Mouse (Mus musculus) heart, embryonic 16.5 days (tissue): ENCODE data around the gene Nasp. TPM values are rescaled to one million over a fixed set of nuclear protein-coding genes. Genes with fewer than 3 reads are reported as not detected.
"Not testable (repeated sequence)": the region's sequence is repeated elsewhere in the genome, so short reads cannot be mapped to it uniquely, and the experiment has no call there.

ENCODE experiments used
- ATAC-seq: fragments of 200-750 bp; cut with Nextera tagmentation; replicated peaks from 2 replicates; pipeline ENCODE4 v1.8.0; 2017; ENCODE audit warnings: moderate number of reproducible peaks; ENCODE audit not compliant: insufficient read depth, low FRiP score; ENCODE audit errors: extremely low read depth
- H3K27ac ChIP-seq: fragments of 300-500 bp; sonication (generic); 2 replicates; pipeline ENCODE4 v1.5.1; 2014; ENCODE audit warnings: mild to moderate bottlenecking, low read length, control low read depth, moderate library complexity
- H3K27me3 ChIP-seq: fragments of 300-500 bp; sonication (generic); 2 replicates; pipeline ENCODE4 v1.6.1; 2014; ENCODE audit warnings: low read length, mixed read lengths; ENCODE audit not compliant: control insufficient read depth, insufficient read depth
- H3K36me3 ChIP-seq: fragments of 300-500 bp; sonication (generic); 2 replicates; pipeline ENCODE4 v1.6.1; 2014; ENCODE audit not compliant: control insufficient read depth, insufficient read depth
- H3K4me1 ChIP-seq: fragments of 300-500 bp; sonication (generic); 2 replicates; pipeline ENCODE4 v1.6.1; 2014; ENCODE audit warnings: low read length, mixed read lengths; ENCODE audit not compliant: control insufficient read depth, insufficient read depth
- H3K4me2 ChIP-seq: fragments of 300-500 bp; sonication (generic); 2 replicates; pipeline ENCODE4 v1.6.1; 2014; ENCODE audit warnings: low read depth, mild to moderate bottlenecking, control low read depth, low read length
- H3K4me3 ChIP-seq: fragments of 300-500 bp; sonication (generic); 2 replicates; pipeline ENCODE4 v1.5.1; 2014; ENCODE audit warnings: mild to moderate bottlenecking, control low read depth, low read length
- H3K9ac ChIP-seq: fragments of 300-500 bp; sonication (generic); 2 replicates; pipeline ENCODE4 v1.6.1; 2014; ENCODE audit warnings: low read length, control low read depth
- H3K9me3 ChIP-seq: fragments of 300-500 bp; sonication (generic); replicated peaks from 2 replicates; pipeline ENCODE4 v1.6.1; 2016; ENCODE audit warnings: low read length; ENCODE audit not compliant: control insufficient read depth
- WGBS: fragments of 180-500 bp; shearing (Covaris S2); extraction: QIAGEN DNeasy Blood & Tissue Kit; methylation state at CpG from one replicate; pipeline ENCODE4 v1.1.7; 2014; 5-methylcytosine and 5-hydroxymethylcytosine counted together
- polyA plus RNA-seq: library from polyadenylated mRNA; unstranded; fragments of >200 nt; fragmentation: Nextera tagmentation; extraction: Ambion mirVana; gene quantifications from 2 replicates; pipeline ENCODE4 v1.2.1, GENCODE M21; 2015

Gene Nasp
- polyA plus RNA-seq, 1 experiment from 2014 or later, result 77.5 TPM

- not testable (repeated sequence) for H3K27ac ChIP-seq, ATAC-seq, H3K4me2 ChIP-seq, H3K4me1 ChIP-seq, H3K9ac ChIP-seq, H3K4me3 ChIP-seq, H3K9me3 ChIP-seq, H3K27me3 ChIP-seq, H3K36me3 ChIP-seq
- 81% methylated on average over 6 of the region's 6 CpGs for WGBS
These were observed 32.2 kb upstream of the Nasp start for GRCm38 (mm10) chr4:116659916-116660315.

GRCm38 (mm10) chr4:116659474-116659873, 31.7 kb upstream of the Nasp start:
- no peak overlapping the region for H3K27ac ChIP-seq
- no peak for ATAC-seq
- no peaks in the 10 kb centered on the region for H3K36me3 ChIP-seq
- H3K4me1 ChIP-seq, result no peaks in the 10 kb centered on the region
- H3K9me3 ChIP-seq, result no peaks in the 10 kb centered on the region
- no peaks in the 10 kb centered on the region for H3K27me3 ChIP-seq
- H3K4me2 ChIP-seq, result no peak overlapping the region
- WGBS, result 49% methylated on average over 2 of the region's 2 CpGs
- H3K4me3 ChIP-seq, result no peak overlapping the region
- H3K9ac ChIP-seq, result no peak overlapping the region

- no peak overlapping the region for H3K27ac ChIP-seq
- 41% methylated on average over 3 of the region's 3 CpGs for WGBS
- H3K9ac ChIP-seq, result no peak overlapping the region
These were observed 30.2 kb upstream of the Nasp start for GRCm38 (mm10) chr4:116657971-116658370.

DNA sequence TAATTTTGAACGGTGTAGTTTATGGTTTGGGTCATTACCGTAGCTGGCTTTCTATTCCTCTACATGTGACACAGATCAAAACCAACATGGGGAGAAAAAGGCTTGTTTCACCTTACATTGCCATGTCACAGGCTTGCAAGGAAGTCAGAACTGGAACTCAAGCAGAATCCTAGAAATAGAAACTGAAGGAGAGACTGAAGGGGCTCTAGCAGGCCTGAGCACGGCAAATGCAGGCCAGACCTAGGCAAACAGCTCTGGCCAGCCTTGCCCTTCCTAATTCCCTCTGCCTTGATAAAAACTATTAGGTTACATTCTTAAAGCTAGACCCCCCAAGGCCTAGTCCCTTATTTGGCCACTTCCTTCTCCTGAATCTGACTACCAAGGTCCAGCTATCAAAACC, 27.9 kb upstream of the Nasp start:
- H3K27me3 ChIP-seq, result no peaks in the 10 kb centered on the region
- H3K27ac ChIP-seq, result no peak overlapping the region
- H3K4me2 ChIP-seq, result no peak overlapping the region
- no peak for ATAC-seq
- H3K9me3 ChIP-seq, result no peaks in the 10 kb centered on the region
- H3K9ac ChIP-seq, result no peak overlapping the region
- H3K4me3 ChIP-seq, result no peak overlapping the region
- no peaks in the 10 kb centered on the region for H3K36me3 ChIP-seq
- 57% methylated on average over 3 of the region's 3 CpGs for WGBS
- peaks cover 3% of the 10 kb centered on the region for H3K4me1 ChIP-seq

More at GRCm38 (mm10) chr4:116657971-116658370, 30.2 kb upstream of the Nasp start:
- Histone ChIP-seq H3K27me3 (no peaks in the 10 kb centered on the region), H3K36me3 (no peaks in the 10 kb centered on the region), H3K9me3 (no peaks in the 10 kb centered on the region), H3K4me2 (no peak overlapping the region), H3K4me1 (no peaks in the 10 kb centered on the region), H3K4me3 (no peak overlapping the region)
- no peak for ATAC-seq

DNA sequence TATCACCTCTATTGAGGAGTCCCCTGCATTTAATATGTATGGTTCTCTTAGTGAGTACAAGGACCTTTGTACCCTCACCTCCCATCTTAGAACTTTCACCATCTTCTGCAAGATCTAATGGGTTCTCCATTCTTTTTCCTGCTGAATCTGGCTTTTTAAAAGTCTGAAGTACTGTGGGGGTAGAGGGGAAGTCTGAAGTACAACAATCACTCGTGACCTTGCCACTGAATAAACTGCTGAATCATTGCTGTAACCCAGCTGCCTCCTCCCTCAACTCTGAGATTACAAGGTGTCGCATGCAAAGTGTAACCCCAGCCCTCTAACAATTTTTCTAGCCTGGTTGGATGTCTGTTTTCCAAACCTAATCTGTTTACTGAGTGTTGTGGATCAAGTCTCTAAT, 27.4 kb upstream of the Nasp start:
- ATAC-seq, result no peak
- Histone ChIP-seq H3K27ac (no peak overlapping the region), H3K9ac (no peak overlapping the region), H3K27me3 (no peaks in the 10 kb centered on the region), H3K4me1 (peaks cover 6% of the 10 kb centered on the region), H3K9me3 (no peaks in the 10 kb centered on the region), H3K4me2 (no peak overlapping the region), H3K36me3 (no peaks in the 10 kb centered on the region), H3K4me3 (no peak overlapping the region)
- WGBS, result 33% methylated on average over 2 of the region's 2 CpGs

GRCm38 (mm10) chr4:116653228-116653627, 25.5 kb upstream of the Nasp start:
- H3K36me3 ChIP-seq, result peaks cover 10% of the 10 kb centered on the region; the same call in 1 of the 2 replicates
- 77% methylated on average over 6 of the region's 6 CpGs for WGBS
- ATAC-seq, result no peak
- H3K4me2 ChIP-seq, result no peak overlapping the region
- H3K27ac ChIP-seq, result no peak overlapping the region
- H3K9me3 ChIP-seq, result no peaks in the 10 kb centered on the region
- peaks cover 19% of the 10 kb centered on the region for H3K4me1 ChIP-seq
- H3K9ac ChIP-seq, result no peak overlapping the region
- H3K27me3 ChIP-seq, result no peaks in the 10 kb centered on the region
- no peak overlapping the region for H3K4me3 ChIP-seq

GRCm38 (mm10) chr4:116651797-116652135, 24.0 kb upstream of the Nasp start:
- WGBS, result 12% methylated on average over 6 of the region's 6 CpGs
- Histone ChIP-seq H3K4me3 (peak overlapping the region; percentile 92), H3K36me3 (peaks cover 14% of the 10 kb centered on the region; the same call in 1 of the 2 replicates), H3K27ac (peak overlapping the region; percentile 49; the same call in 1 of the 2 replicates), H3K9me3 (no peaks in the 10 kb centered on the region), H3K9ac (peak overlapping the region; percentile 95), H3K27me3 (no peaks in the 10 kb centered on the region), H3K4me2 (peak overlapping the region; percentile 83), H3K4me1 (peaks cover 25% of the 10 kb centered on the region)
- ATAC-seq, result no peak; the same call in 1 of the 2 replicates

- under 1% methylated on average over 39 of the region's 39 CpGs for WGBS
These were observed 23.4 kb upstream of the Nasp start, which contains the start of gene Akr1a1 for GRCm38 (mm10) chr4:116650924-116651796. Gene Akr1a1 (minus strand): TSS chr4:116651680.

DNA sequence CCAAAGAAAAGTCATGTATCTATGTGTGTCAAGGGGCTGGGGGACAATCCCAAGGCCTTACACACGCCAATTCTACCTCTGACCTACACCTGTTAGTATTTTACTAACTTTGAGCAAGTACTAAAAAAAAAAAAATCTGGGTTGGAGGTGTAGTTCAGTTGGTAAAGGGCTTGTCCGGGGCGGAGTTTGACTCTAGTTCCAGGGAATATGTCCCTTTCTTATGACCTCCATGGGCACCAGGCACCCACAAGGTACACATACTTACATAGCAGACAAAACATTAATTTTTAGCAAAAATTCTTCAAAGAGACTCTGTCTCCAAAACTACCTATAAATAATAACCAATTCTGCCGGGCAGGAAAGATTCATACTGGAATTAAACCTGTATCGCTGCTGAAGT, 22.6 kb upstream of the Nasp start:
- Histone ChIP-seq H3K4me3 (peak overlapping the region; percentile 92), H3K4me1 (peaks cover 28% of the 10 kb centered on the region), H3K36me3 (peaks cover 14% of the 10 kb centered on the region; the same call in 1 of the 2 replicates), H3K9me3 (no peaks in the 10 kb centered on the region), H3K9ac (peak overlapping the region; percentile 95), H3K27ac (peak overlapping the region; percentile 94), H3K4me2 (peak overlapping the region; percentile 83), H3K27me3 (no peaks in the 10 kb centered on the region)
- ATAC-seq, result no peak
- 21% methylated on average over 5 of the region's 5 CpGs for WGBS

More at GRCm38 (mm10) chr4:116650924-116651796, 23.4 kb upstream of the Nasp start, which contains the start of gene Akr1a1:
- H3K36me3 ChIP-seq, result peaks cover 14% of the 10 kb centered on the region; the same call in 1 of the 2 replicates
- peak within 1 kb of the TSS; percentile 95 for H3K9ac ChIP-seq
- H3K9me3 ChIP-seq, result no peaks in the 10 kb centered on the region
- ATAC-seq, result peak; percentile 99
- no peaks in the 10 kb centered on the region for H3K27me3 ChIP-seq
- peaks cover 28% of the 10 kb centered on the region for H3K4me1 ChIP-seq
- H3K4me3 ChIP-seq, result peak within 1 kb of the TSS; percentile 92
- peak within 1 kb of the TSS; percentile 94 for H3K27ac ChIP-seq
- H3K4me2 ChIP-seq, result peak within 1 kb of the TSS; percentile 83
